Comparison of ENCODE assay signal across 8 mouse cellular contexts in genomic region chr16:57755241-57755640, GRCm38 (mm10). TPM values are rescaled to one million over a fixed set of nuclear protein-coding genes. Genes with fewer than 3 reads are reported as not detected.
DNase-seq lines count a peak whose midpoint lies in the region; ATAC-seq and TF ChIP-seq lines count a peak whose summit lies in the region.

No protein-coding gene starts in this region.

- no peak overlapping the region for H3K27ac ChIP-seq in forebrain, embryonic 10.5 days
- no peak overlapping the region for H3K27ac ChIP-seq in heart, postnatal 0 days (ENCODE audit: low read depth)
- no peak overlapping the region for H3K27ac ChIP-seq in midbrain, embryonic 12.5 days (replicated peaks)

- no peaks in the 10 kb centered on the region for H3K9me3 ChIP-seq in forebrain, embryonic 10.5 days
- no peaks in the 10 kb centered on the region for H3K9me3 ChIP-seq in heart, postnatal 0 days (replicated peaks; ENCODE audit: control insufficient read depth, low read length)
- H3K9me3 ChIP-seq in midbrain, embryonic 12.5 days = no peaks in the 10 kb centered on the region

- no peaks in the 10 kb centered on the region for H3K36me3 ChIP-seq in forebrain, embryonic 10.5 days (replicated peaks)
- H3K36me3 ChIP-seq in heart, postnatal 0 days (replicated peaks; ENCODE audit: control insufficient read depth, insufficient read depth, low read length) = no peaks in the 10 kb centered on the region
- no peaks in the 10 kb centered on the region for H3K36me3 ChIP-seq in midbrain, embryonic 12.5 days

- WGBS in forebrain, embryonic 10.5 days = 30% methylated on average over 12 of the region's 12 CpGs
- 14% methylated on average over 12 of the region's 12 CpGs for WGBS in heart, postnatal 0 days
- 22% methylated on average over 12 of the region's 12 CpGs for WGBS in midbrain, embryonic 12.5 days

- peaks cover 32% of the 10 kb centered on the region for H3K4me1 ChIP-seq in forebrain, embryonic 10.5 days
- peaks cover 4% of the 10 kb centered on the region; the same call in 1 of the 2 replicates for H3K4me1 ChIP-seq in heart, postnatal 0 days (ENCODE audit: control insufficient read depth, insufficient read depth)
- H3K4me1 ChIP-seq in midbrain, embryonic 12.5 days = peaks cover 13% of the 10 kb centered on the region

- peak overlapping the region; percentile 35; the same call in 1 of the 2 replicates for H3K9ac ChIP-seq in heart, postnatal 0 days (replicated peaks; ENCODE audit: low read depth, low read length)
- peak overlapping the region; percentile 49; the same call in 1 of the 2 replicates for H3K9ac ChIP-seq in midbrain, embryonic 12.5 days (replicated peaks)

- peak overlapping the region; percentile 53 for H3K4me3 ChIP-seq in forebrain, embryonic 10.5 days
- peak overlapping the region; percentile 44 for H3K4me3 ChIP-seq in heart, postnatal 0 days (ENCODE audit: low read depth, low read length)
- H3K4me3 ChIP-seq in midbrain, embryonic 12.5 days = peak overlapping the region; percentile 43

- no peak for TF ChIP-seq EP300 in heart, postnatal 0 days (IDR thresholded peaks at IDR 0.05; ENCODE audit: low read depth)

- TF ChIP-seq CTCF in heart, postnatal 0 days (IDR thresholded peaks at IDR 0.05; ENCODE audit: low read depth) = no peak

- DNase-seq in 3T3-L1 (ENCODE audit: low read depth, low spot score) = peak; percentile 77
- DNase-seq in ZHBTc4 (ENCODE audit: low read depth, low spot score) = peak; percentile 36
- DNase-seq in forebrain, embryonic 10.5 days (ENCODE audit: extremely low spot score, low spot score) = peak; percentile 25
- DNase-seq in heart, postnatal 0 days (ENCODE audit: low spot score) = no peak
- DNase-seq in layer of hippocampus, postnatal 25 days (ENCODE audit: extremely low spot score in 1 of 2, low spot score in 1 of 2) = peak; percentile 11 to 21
- DNase-seq in testis, postnatal 10 days (ENCODE audit: low spot score) = peak; percentile 44
- DNase-seq in yolk sac, embryonic 10.5 days (ENCODE audit: low spot score) = no peak

- peak overlapping the region; percentile 75 for H3K4me2 ChIP-seq in heart, postnatal 0 days (ENCODE audit: low read depth, low read length)
- peak overlapping the region; percentile 78 for H3K4me2 ChIP-seq in midbrain, embryonic 12.5 days (replicated peaks)

- ATAC-seq in heart, postnatal 0 days (ENCODE audit: insufficient read depth, low read depth) = no peak
- ATAC-seq in midbrain, embryonic 12.5 days (ENCODE audit: low FRiP score, low read depth) = peak; percentile 77

- H3K27me3 ChIP-seq in forebrain, embryonic 10.5 days (ENCODE audit: poor library complexity, severe bottlenecking) = peaks cover 31% of the 10 kb centered on the region
- H3K27me3 ChIP-seq in heart, postnatal 0 days (ENCODE audit: control insufficient read depth, insufficient read depth, low read length) = no peaks in the 10 kb centered on the region
- 0 out of 2 replicates have a peak, but pooled peaks cover 4% of the 10 kb centered on the region for H3K27me3 ChIP-seq in midbrain, embryonic 12.5 days

RNA-seq across cellular contexts. Expression of gene Col8a1, which starts 0.7 kb away (rescaled TPM):
- 0.32 and 0.82 TPM in 2 replicates for polyA plus RNA-seq in forebrain, embryonic 10.5 days (2016; fragmentation: Nextera tagmentation; extraction: Ambion mirVana)
- total RNA-seq in heart, postnatal 0 days (2014; rRNA removed; ENCODE audit: low replicate concordance) = 0.66 and 2.7 TPM in 2 replicates
- polyA plus RNA-seq in heart, postnatal 0 days (2015; fragmentation: Nextera tagmentation; extraction: Ambion mirVana) = 1.4 and 1.5 TPM in 2 replicates
- total RNA-seq in layer of hippocampus, postnatal 25 days (2021) = under 1 TPM; 0.74 to 0.80 TPM
- polyA plus RNA-seq in midbrain, embryonic 12.5 days (2016; fragmentation: Nextera tagmentation; extraction: Ambion mirVana) = 7.0 and 7.6 TPM in 2 replicates

Comparison
In these comparisons a context has a peak if more than half of its experiments do, and no peak if none do; other contexts are left out.
1. DNase-seq: peak in 3T3-L1 (single experiment), ZHBTc4 (single experiment), forebrain, embryonic 10.5 days (single experiment), layer of hippocampus, postnatal 25 days (2 of 2) and testis, postnatal 10 days (single experiment); none in heart, postnatal 0 days (single experiment) and yolk sac, embryonic 10.5 days (single experiment).
2. Peak in every context shown above with its lines, with median percentiles within 50 percentile points of each other: H3K4me3 ChIP-seq.